Mouse (Mus musculus) bone marrow, adult 2 months (tissue): ENCODE data around the gene Slc2a4. TPM values are rescaled to one million over a fixed set of nuclear protein-coding genes. Genes with fewer than 3 reads are reported as not detected.

ENCODE experiments used
- H3K27ac ChIP-seq: fragments of 200-500 bp; 2 replicates; pipeline ENCODE4 v1.5.1; 2012; ENCODE audit warnings: low read depth, mild to moderate bottlenecking, control low read depth, inconsistent platforms, low read length; ENCODE audit not compliant: control insufficient read depth, poor library complexity, insufficient read depth
- H3K4me1 ChIP-seq: fragments of 200-500 bp; 2 replicates; pipeline ENCODE4 v1.6.1; 2011; ENCODE audit warnings: low read length; ENCODE audit not compliant: control insufficient read depth, insufficient read depth
- H3K4me3 ChIP-seq: fragments of 200-500 bp; replicated peaks from 2 replicates; pipeline ENCODE3; 2011; ENCODE audit warnings: mild to moderate bottlenecking, low read depth, low read length, control low read depth; ENCODE audit not compliant: control insufficient read depth
- CTCF ChIP-seq: fragments of 200-500 bp; IDR thresholded peaks from 2 replicates; pipeline ENCODE4 v1.5.1; 2011; ENCODE audit warnings: low read length, control low read depth; ENCODE audit not compliant: control insufficient read depth, insufficient read depth
- POLR2A ChIP-seq: fragments of 200-500 bp; IDR thresholded peaks from 2 replicates; pipeline ENCODE4 v1.6.1; 2011; ENCODE audit warnings: low read depth, mild to moderate bottlenecking, control low read depth, low read length, borderline replicate concordance; ENCODE audit not compliant: control insufficient read depth
- WGBS: fragments of 180-500 bp; shearing (Covaris S2); methylation state at CpG from one replicate; pipeline ENCODE4 v1.1.7; 2018; 5-methylcytosine and 5-hydroxymethylcytosine counted together
- polyA plus RNA-seq: library from polyadenylated mRNA; stranded (reverse); fragments of >200 nt; gene quantifications from 2 replicates; pipeline ENCODE4 v1.2.4, GENCODE M21; 2011; ENCODE audit warnings: low replicate concordance; ENCODE audit not compliant: missing spikeins, insufficient read depth, insufficient read length

Gene Slc2a4
- polyA plus RNA-seq, 1 experiment = 32.2 TPM

- WGBS = 39% methylated on average over 1 of the region's 1 CpGs
- TF ChIP-seq CTCF (0 out of 2 replicates have a peak, but pooled peaks have one; percentile 20), POLR2A (no peak)
- peaks cover 1% of the 10 kb centered on the region; the same call in 1 of the 2 replicates for H3K4me1 ChIP-seq
- H3K27ac ChIP-seq = no peak overlapping the region
- H3K4me3 ChIP-seq = no peak overlapping the region
These were observed 4.3 kb upstream of the Slc2a4 start for GRCm38 (mm10) chr11:69952274-69952673.

- peaks cover 1% of the 10 kb centered on the region; the same call in 1 of the 2 replicates for H3K4me1 ChIP-seq
- TF ChIP-seq CTCF (peak; percentile 37; the same call in 1 of the 2 replicates), POLR2A (no peak)
- H3K4me3 ChIP-seq = no peak overlapping the region
- 48% methylated on average over 4 of the region's 4 CpGs for WGBS
- H3K27ac ChIP-seq = no peak overlapping the region
These were observed 2.9 kb upstream of the Slc2a4 start for GRCm38 (mm10) chr11:69950807-69951459.

- TF ChIP-seq CTCF = peak; percentile 97
- TF ChIP-seq POLR2A = no peak
- H3K4me3 ChIP-seq = peak overlapping the region; percentile 64
- peak overlapping the region; percentile 54 for H3K27ac ChIP-seq
- WGBS = under 1% methylated on average over 14 of the region's 14 CpGs
- H3K4me1 ChIP-seq = peaks cover 1% of the 10 kb centered on the region; the same call in 1 of the 2 replicates
These were observed 769 bp upstream of the Slc2a4 start for GRCm38 (mm10) chr11:69948763-69949150.

- WGBS = 19% methylated on average over 29 of the region's 29 CpGs
- H3K4me1 ChIP-seq = peaks cover 1% of the 10 kb centered on the region; the same call in 1 of the 2 replicates
- peak overlapping the region; percentile 81 for H3K4me3 ChIP-seq
These were observed 487 bp downstream of the Slc2a4 start for GRCm38 (mm10) chr11:69947337-69948065.

GRCm38 (mm10) chr11:69945997-69946891 is 1.7 kb downstream of the Slc2a4 start:
- no peak; the same call in 1 of the 2 replicates for TF ChIP-seq POLR2A
- TF ChIP-seq CTCF = no peak
- peak overlapping the region; percentile 70 for H3K4me3 ChIP-seq
- peak overlapping the region; percentile 52 for H3K27ac ChIP-seq
- H3K4me1 ChIP-seq = peaks cover 1% of the 10 kb centered on the region; the same call in 1 of the 2 replicates
- WGBS = 80% methylated on average over 18 of the region's 18 CpGs

More at GRCm38 (mm10) chr11:69947337-69948065, 487 bp downstream of the Slc2a4 start:
- H3K27ac ChIP-seq = peak overlapping the region; percentile 43
- no peak for TF ChIP-seq POLR2A
- no peak for TF ChIP-seq CTCF

GRCm38 (mm10) chr11:69945216-69945615 is 2.8 kb downstream of the Slc2a4 start:
- H3K4me3 ChIP-seq = no peak overlapping the region
- no peak for TF ChIP-seq CTCF
- peak; percentile 13; the same call in 1 of the 2 replicates for TF ChIP-seq POLR2A
- H3K27ac ChIP-seq = no peak overlapping the region
- 90% methylated on average over 13 of the region's 13 CpGs for WGBS
- peaks cover 1% of the 10 kb centered on the region; the same call in 1 of the 2 replicates for H3K4me1 ChIP-seq

GRCm38 (mm10) chr11:69940962-69941361 is 7.0 kb downstream of the Slc2a4 start:
- 85% methylated on average over 4 of the region's 4 CpGs for WGBS
- Histone ChIP-seq H3K4me1 (no peaks in the 10 kb centered on the region), H3K27ac (no peak overlapping the region), H3K4me3 (no peak overlapping the region)
- TF ChIP-seq CTCF = no peak
- no peak for TF ChIP-seq POLR2A

GRCm38 (mm10) chr11:69939731-69940130 is 8.3 kb downstream of the Slc2a4 start:
- no peak for TF ChIP-seq CTCF
- TF ChIP-seq POLR2A = no peak
- 92% methylated on average over 17 of the region's 17 CpGs for WGBS
- Histone ChIP-seq H3K27ac (no peak overlapping the region), H3K4me3 (no peak overlapping the region), H3K4me1 (no peaks in the 10 kb centered on the region)

GRCm38 (mm10) chr11:69939181-69939580 is 8.8 kb downstream of the Slc2a4 start:
- no peak for TF ChIP-seq CTCF
- no peak for TF ChIP-seq POLR2A
- Histone ChIP-seq H3K4me3 (no peak overlapping the region), H3K27ac (no peak overlapping the region), H3K4me1 (no peaks in the 10 kb centered on the region; the same call in 1 of the 2 replicates)
- WGBS = 77% methylated on average over 5 of the region's 5 CpGs
